Mouse (Mus musculus) heart, adult 2 months (tissue): Measurements from ENCODE around the gene Chgb.

Experiments
- CTCF ChIP-seq: fragments of 200-600 bp; IDR thresholded peaks from 2 replicates; pipeline ENCODE4 v1.8.1; 2022; ENCODE audit warnings: antibody characterized with exemption, mild to moderate bottlenecking, moderate library complexity
- POLR2A ChIP-seq: fragments of 200-500 bp; IDR thresholded peaks from 2 replicates; pipeline ENCODE4 v1.6.1; 2011; ENCODE audit warnings: mild to moderate bottlenecking, low read depth, low read length, control low read depth; ENCODE audit not compliant: insufficient read depth

- TF ChIP-seq CTCF (no peak), POLR2A (no peak)
These were observed 42.2 kb upstream of the Chgb start for GRCm38 (mm10) chr2:132738816-132739432.
